Mouse (Mus musculus): Measurements from ENCODE around the gene Ttn. TPM values are rescaled to one million over a fixed set of nuclear protein-coding genes. Genes with fewer than 3 reads are reported as not detected.
"Not testable (repeated sequence)": the region's sequence is repeated elsewhere in the genome, so short reads cannot be mapped to it uniquely, and the experiment has no call there.

The Ttn gene
- 23.1 and 24.2 TPM in 2 replicates for polyA plus RNA-seq (2015; fragmentation: Nextera tagmentation; extraction: Ambion mirVana)

GRCm38 (mm10) chr2:76982391-76983145, at the start of gene Ttn:
Ttn (minus strand) TSS chr2:76982547.
- H3K4me2 ChIP-seq (ENCODE audit: low read depth, low read length): no peak within 1 kb of the TSS
- H3K4me3 ChIP-seq (ENCODE audit: low read length): no peak within 1 kb of the TSS
- H3K27ac ChIP-seq (ENCODE audit: low read length): no peak within 1 kb of the TSS
- H3K36me3 ChIP-seq (ENCODE audit: control insufficient read depth, insufficient read depth, low read length): no peaks in the 10 kb centered on the region
- peaks cover 4% of the 10 kb centered on the region; the same call in 1 of the 2 replicates for H3K4me1 ChIP-seq (replicated peaks; ENCODE audit: control insufficient read depth, insufficient read depth, low read length)
- no peaks in the 10 kb centered on the region for H3K27me3 ChIP-seq (ENCODE audit: control insufficient read depth, insufficient read depth, low read depth, low read length)
- WGBS: 76% methylated on average over 18 of the region's 18 CpGs
- H3K9ac ChIP-seq (ENCODE audit: low read length): no peak within 1 kb of the TSS
- ATAC-seq (ENCODE audit: low read depth): peak; percentile 23; the same call in 1 of the 2 replicates
- no peaks in the 10 kb centered on the region for H3K9me3 ChIP-seq (ENCODE audit: control insufficient read depth, low read length)

- H3K4me1 ChIP-seq (replicated peaks; ENCODE audit: control insufficient read depth, insufficient read depth, low read length): no peaks in the 10 kb centered on the region
- H3K27ac ChIP-seq (ENCODE audit: low read length): no peak overlapping the region
- 80% methylated on average over 2 of the region's 2 CpGs for WGBS
- no peaks in the 10 kb centered on the region for H3K27me3 ChIP-seq (ENCODE audit: control insufficient read depth, insufficient read depth, low read depth, low read length)
- no peak for ATAC-seq (ENCODE audit: low read depth)
- no peak overlapping the region for H3K4me2 ChIP-seq (ENCODE audit: low read depth, low read length)
- H3K4me3 ChIP-seq (ENCODE audit: low read length): no peak overlapping the region
- no peaks in the 10 kb centered on the region for H3K36me3 ChIP-seq (ENCODE audit: control insufficient read depth, insufficient read depth, low read length)
- no peak overlapping the region for H3K9ac ChIP-seq (ENCODE audit: low read length)
- H3K9me3 ChIP-seq (ENCODE audit: control insufficient read depth, low read length): no peaks in the 10 kb centered on the region
Observed at GRCm38 (mm10) chr2:77020649-77021048, 38.3 kb upstream of the Ttn start.

- H3K4me1 ChIP-seq (replicated peaks; ENCODE audit: control insufficient read depth, insufficient read depth, low read length): no peaks in the 10 kb centered on the region
- WGBS: 69% methylated on average over 4 of the region's 4 CpGs
- H3K4me2 ChIP-seq (ENCODE audit: low read depth, low read length): no peak overlapping the region
- no peaks in the 10 kb centered on the region for H3K36me3 ChIP-seq (ENCODE audit: control insufficient read depth, insufficient read depth, low read length)
- no peak overlapping the region for H3K4me3 ChIP-seq (ENCODE audit: low read length)
- no peak overlapping the region for H3K27ac ChIP-seq (ENCODE audit: low read length)
- ATAC-seq (ENCODE audit: low read depth): no peak
- no peaks in the 10 kb centered on the region for H3K27me3 ChIP-seq (ENCODE audit: control insufficient read depth, insufficient read depth, low read depth, low read length)
- H3K9ac ChIP-seq (ENCODE audit: low read length): no peak overlapping the region
- H3K9me3 ChIP-seq (ENCODE audit: control insufficient read depth, low read length): no peaks in the 10 kb centered on the region; the same call in 1 of the 2 replicates
Observed at GRCm38 (mm10) chr2:77017735-77018134, 35.4 kb upstream of the Ttn start.

- not testable (repeated sequence) for H3K9me3 ChIP-seq (ENCODE audit: control insufficient read depth, low read length); H3K4me3 ChIP-seq (ENCODE audit: low read length); ATAC-seq (ENCODE audit: low read depth); H3K4me1 ChIP-seq (replicated peaks; ENCODE audit: control insufficient read depth, insufficient read depth, low read length); H3K27ac ChIP-seq (ENCODE audit: low read length); H3K36me3 ChIP-seq (ENCODE audit: control insufficient read depth, insufficient read depth, low read length); H3K27me3 ChIP-seq (ENCODE audit: control insufficient read depth, insufficient read depth, low read depth, low read length); H3K4me2 ChIP-seq (ENCODE audit: low read depth, low read length); H3K9ac ChIP-seq (ENCODE audit: low read length)
- 79% methylated on average over 6 of the region's 6 CpGs for WGBS
Observed at GRCm38 (mm10) chr2:77013449-77013848, 31.1 kb upstream of the Ttn start.

GRCm38 (mm10) chr2:77011981-77012380, 29.6 kb upstream of the Ttn start:
- Histone ChIP-seq H3K9me3 (ENCODE audit: control insufficient read depth, low read length) (no peaks in the 10 kb centered on the region; the same call in 1 of the 2 replicates), H3K4me3 (ENCODE audit: low read length) (no peak overlapping the region), H3K27ac (ENCODE audit: low read length) (no peak overlapping the region), H3K27me3 (ENCODE audit: control insufficient read depth, insufficient read depth, low read depth, low read length) (no peaks in the 10 kb centered on the region), H3K36me3 (ENCODE audit: control insufficient read depth, insufficient read depth, low read length) (no peaks in the 10 kb centered on the region; the same call in 1 of the 2 replicates), H3K4me1 (replicated peaks; ENCODE audit: control insufficient read depth, insufficient read depth, low read length) (no peaks in the 10 kb centered on the region), H3K4me2 (ENCODE audit: low read depth, low read length) (no peak overlapping the region), H3K9ac (ENCODE audit: low read length) (no peak overlapping the region)
- 74% methylated on average over 5 of the region's 5 CpGs for WGBS
- ATAC-seq (ENCODE audit: low read depth): no peak

GRCm38 (mm10) chr2:77007015-77007414, 24.7 kb upstream of the Ttn start:
- no peak overlapping the region for H3K4me3 ChIP-seq (ENCODE audit: low read length)
- H3K4me1 ChIP-seq (replicated peaks; ENCODE audit: control insufficient read depth, insufficient read depth, low read length): no peaks in the 10 kb centered on the region
- no peaks in the 10 kb centered on the region; the same call in 1 of the 2 replicates for H3K36me3 ChIP-seq (ENCODE audit: control insufficient read depth, insufficient read depth, low read length)
- H3K9ac ChIP-seq (ENCODE audit: low read length): no peak overlapping the region
- H3K27me3 ChIP-seq (ENCODE audit: control insufficient read depth, insufficient read depth, low read depth, low read length): no peaks in the 10 kb centered on the region
- H3K4me2 ChIP-seq (ENCODE audit: low read depth, low read length): no peak overlapping the region
- no peak for ATAC-seq (ENCODE audit: low read depth)
- 78% methylated on average over 7 of the region's 7 CpGs for WGBS
- H3K27ac ChIP-seq (ENCODE audit: low read length): no peak overlapping the region
- no peaks in the 10 kb centered on the region for H3K9me3 ChIP-seq (ENCODE audit: control insufficient read depth, low read length)

- no peaks in the 10 kb centered on the region for H3K36me3 ChIP-seq (ENCODE audit: control insufficient read depth, insufficient read depth, low read length)
- no peak for ATAC-seq (ENCODE audit: low read depth)
- no peak overlapping the region for H3K4me2 ChIP-seq (ENCODE audit: low read depth, low read length)
- no peak overlapping the region for H3K27ac ChIP-seq (ENCODE audit: low read length)
- H3K9ac ChIP-seq (ENCODE audit: low read length): no peak overlapping the region
- H3K27me3 ChIP-seq (ENCODE audit: control insufficient read depth, insufficient read depth, low read depth, low read length): no peaks in the 10 kb centered on the region
- no peak overlapping the region for H3K4me3 ChIP-seq (ENCODE audit: low read length)
- H3K9me3 ChIP-seq (ENCODE audit: control insufficient read depth, low read length): no peaks in the 10 kb centered on the region
- 58% methylated on average over 2 of the region's 2 CpGs for WGBS
- H3K4me1 ChIP-seq (replicated peaks; ENCODE audit: control insufficient read depth, insufficient read depth, low read length): no peaks in the 10 kb centered on the region
Observed at GRCm38 (mm10) chr2:77003148-77003547, 20.8 kb upstream of the Ttn start.

GRCm38 (mm10) chr2:76998351-76998750, 16.0 kb upstream of the Ttn start:
- no peaks in the 10 kb centered on the region for H3K9me3 ChIP-seq (ENCODE audit: control insufficient read depth, low read length)
- no peak overlapping the region for H3K27ac ChIP-seq (ENCODE audit: low read length)
- H3K27me3 ChIP-seq (ENCODE audit: control insufficient read depth, insufficient read depth, low read depth, low read length): no peaks in the 10 kb centered on the region
- H3K4me1 ChIP-seq (replicated peaks; ENCODE audit: control insufficient read depth, insufficient read depth, low read length): no peaks in the 10 kb centered on the region
- no peak overlapping the region for H3K4me3 ChIP-seq (ENCODE audit: low read length)
- no peaks in the 10 kb centered on the region for H3K36me3 ChIP-seq (ENCODE audit: control insufficient read depth, insufficient read depth, low read length)
- ATAC-seq (ENCODE audit: low read depth): no peak
- H3K4me2 ChIP-seq (ENCODE audit: low read depth, low read length): no peak overlapping the region
- WGBS: 58% methylated on average over 5 of the region's 5 CpGs
- H3K9ac ChIP-seq (ENCODE audit: low read length): no peak overlapping the region

GRCm38 (mm10) chr2:76992493-76993201, 10.3 kb upstream of the Ttn start:
- no peaks in the 10 kb centered on the region for H3K27me3 ChIP-seq (ENCODE audit: control insufficient read depth, insufficient read depth, low read depth, low read length)
- no peak overlapping the region for H3K4me3 ChIP-seq (ENCODE audit: low read length)
- no peak for ATAC-seq (ENCODE audit: low read depth)
- H3K4me1 ChIP-seq (replicated peaks; ENCODE audit: control insufficient read depth, insufficient read depth, low read length): no peaks in the 10 kb centered on the region
- H3K9ac ChIP-seq (ENCODE audit: low read length): no peak overlapping the region
- WGBS: 81% methylated on average over 5 of the region's 5 CpGs
- H3K36me3 ChIP-seq (ENCODE audit: control insufficient read depth, insufficient read depth, low read length): no peaks in the 10 kb centered on the region
- H3K27ac ChIP-seq (ENCODE audit: low read length): no peak overlapping the region
- H3K9me3 ChIP-seq (ENCODE audit: control insufficient read depth, low read length): no peaks in the 10 kb centered on the region
- H3K4me2 ChIP-seq (ENCODE audit: low read depth, low read length): no peak overlapping the region

Data from lung, embryonic 16.5 days (tissue).